Mouse (Mus musculus) kidney, postnatal 0 days (tissue): ENCODE results near the gene Pacrg. TPM values are rescaled to one million over a fixed set of nuclear protein-coding genes. Genes with fewer than 3 reads are reported as not detected.

Source experiments
- ATAC-seq: fragments of 200-750 bp; cut with Nextera tagmentation; replicated peaks from 2 replicates; pipeline ENCODE4 v1.8.0; 2017; ENCODE audit warnings: low read depth, moderate number of reproducible peaks, moderate TSS enrichment, moderate library complexity; ENCODE audit not compliant: low FRiP score
- DNase-seq: peaks from one replicate; pipeline ENCODE4 v3.0.0-alpha.2; 2016; ENCODE audit warnings: low spot score
- H3K27ac ChIP-seq: fragments of 300-500 bp; sonication (generic); 2 replicates; pipeline ENCODE4 v1.5.1; 2014; ENCODE audit warnings: mild to moderate bottlenecking
- H3K27me3 ChIP-seq: fragments of 300-500 bp; sonication (generic); 2 replicates; pipeline ENCODE4 v1.6.1; 2014; ENCODE audit warnings: low read length, mixed read lengths; ENCODE audit not compliant: insufficient read depth
- H3K36me3 ChIP-seq: fragments of 300-500 bp; sonication (generic); 2 replicates; pipeline ENCODE4 v1.6.1; 2014; ENCODE audit warnings: low read length, mixed read lengths; ENCODE audit not compliant: insufficient read depth
- H3K4me1 ChIP-seq: fragments of 300-500 bp; sonication (generic); replicated peaks from 2 replicates; pipeline ENCODE4 v1.6.1; 2014; ENCODE audit warnings: antibody characterized with exemption, low read length, mixed read lengths; ENCODE audit not compliant: insufficient read depth
- H3K4me2 ChIP-seq: fragments of 300-500 bp; sonication (generic); 2 replicates; pipeline ENCODE4 v1.6.1; 2014; ENCODE audit warnings: mild to moderate bottlenecking, low read length, moderate library complexity, mixed read lengths
- H3K4me3 ChIP-seq: fragments of 300-500 bp; sonication (generic); replicated peaks from 2 replicates; pipeline ENCODE4 v1.5.1; 2014; ENCODE audit warnings: low read depth, low read length
- H3K9ac ChIP-seq: fragments of 300-500 bp; sonication (generic); 2 replicates; pipeline ENCODE4 v1.6.1; 2014; ENCODE audit warnings: low read depth, low read length
- H3K9me3 ChIP-seq: fragments of 300-500 bp; sonication (generic); replicated peaks from 2 replicates; pipeline ENCODE4 v1.6.1; 2016; ENCODE audit warnings: low read length, inconsistent platforms, mixed read lengths
- CTCF ChIP-seq: IDR thresholded peaks from 2 replicates; pipeline ENCODE4 v1.5.1; 2016; ENCODE audit warnings: antibody characterized with exemption, low read depth, mild to moderate bottlenecking, moderate library complexity
- WGBS: fragments of 180-500 bp; shearing (Covaris S2); extraction: QIAGEN DNeasy Blood & Tissue Kit; methylation state at CpG from one replicate; pipeline ENCODE4 v1.1.7; 2014; 5-methylcytosine and 5-hydroxymethylcytosine counted together
- polyA plus RNA-seq: library from polyadenylated mRNA; unstranded; fragments of >200 nt; fragmentation: Nextera tagmentation; extraction: Ambion mirVana; gene quantifications from 2 replicates; pipeline ENCODE4 v1.2.1, GENCODE M21; 2015

Pacrg gene
- polyA plus RNA-seq, 1 experiment from 2014 or later, result 3.1 TPM

DNA sequence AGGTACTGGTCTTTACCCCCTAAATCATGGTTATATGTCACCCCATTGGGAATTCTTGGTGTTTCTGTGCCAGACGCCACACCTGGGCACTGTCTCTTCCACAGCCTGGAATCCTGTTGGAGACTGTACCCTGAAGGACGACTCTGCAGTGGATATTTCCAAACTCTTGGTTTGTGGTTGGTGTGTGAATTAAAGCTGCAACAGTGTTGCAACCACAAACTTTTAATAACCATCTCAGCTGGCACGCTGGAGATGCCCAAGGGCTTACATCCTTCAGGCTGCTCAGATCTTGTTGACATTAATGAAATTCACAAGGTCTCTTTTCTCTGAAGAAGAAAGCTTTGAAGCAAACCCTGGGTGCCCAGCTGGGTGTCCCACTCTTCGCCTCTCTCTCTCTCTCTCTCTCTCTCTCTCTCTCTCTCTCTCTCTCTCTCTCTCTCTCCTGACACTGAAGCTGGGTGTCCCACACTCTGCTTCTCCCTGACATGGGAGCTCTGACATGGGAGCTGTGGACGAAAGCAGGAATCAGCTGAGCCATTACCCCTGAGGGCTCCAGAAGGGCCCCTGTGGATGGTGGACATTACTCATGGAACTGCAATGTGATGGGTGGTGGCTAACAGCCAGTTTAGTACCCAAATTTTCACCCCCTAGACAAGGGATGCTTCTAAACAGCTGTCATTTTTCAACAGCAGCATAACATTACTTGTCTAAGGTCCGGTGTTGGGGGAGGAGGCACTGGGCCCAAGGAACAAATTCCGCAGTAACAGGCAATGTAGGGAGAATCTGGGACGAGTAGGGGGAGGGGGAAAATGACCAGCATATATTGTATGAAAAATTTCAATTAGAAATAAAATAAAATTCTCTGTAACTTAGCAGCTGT is 429.3 kb downstream of the Pacrg start:
- DNase-seq (no peak), ATAC-seq (no peak)
- no peak for TF ChIP-seq CTCF
- Histone ChIP-seq H3K4me2 (no peak overlapping the region), H3K36me3 (no peaks in the 10 kb centered on the region), H3K9ac (no peak overlapping the region), H3K4me3 (no peak overlapping the region), H3K4me1 (no peaks in the 10 kb centered on the region), H3K27me3 (no peaks in the 10 kb centered on the region), H3K27ac (no peak overlapping the region), H3K9me3 (no peaks in the 10 kb centered on the region)
- WGBS, result 69% methylated on average over 8 of the region's 8 CpGs

DNA sequence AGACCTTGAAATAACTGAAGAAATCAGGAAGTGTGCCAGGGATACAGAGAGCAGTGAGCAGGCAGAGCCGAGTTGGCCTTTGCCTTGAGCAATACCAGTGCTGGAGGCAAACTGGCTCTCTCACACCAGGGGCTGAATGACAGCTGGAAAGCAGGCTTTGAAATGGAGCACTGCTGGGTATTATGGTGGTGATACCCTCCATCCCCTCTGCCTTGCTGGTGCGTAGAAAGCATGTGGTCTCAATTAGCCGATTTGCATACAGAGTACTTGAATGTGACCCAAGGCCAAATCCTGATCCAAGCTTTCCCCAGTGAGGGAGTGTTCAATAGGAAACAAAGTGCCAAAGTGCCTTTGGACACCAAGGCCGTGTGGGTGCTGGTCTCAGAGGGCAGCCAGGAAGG is 431.4 kb downstream of the Pacrg start:
- Histone ChIP-seq H3K4me2 (no peak overlapping the region), H3K9me3 (no peaks in the 10 kb centered on the region), H3K4me3 (no peak overlapping the region), H3K9ac (no peak overlapping the region), H3K27ac (no peak overlapping the region), H3K36me3 (no peaks in the 10 kb centered on the region), H3K27me3 (no peaks in the 10 kb centered on the region), H3K4me1 (no peaks in the 10 kb centered on the region)
- no peak for TF ChIP-seq CTCF
- ATAC-seq (no peak; the same call in 1 of the 2 replicates), DNase-seq (no peak)
- 52% methylated on average over 4 of the region's 4 CpGs for WGBS

DNA sequence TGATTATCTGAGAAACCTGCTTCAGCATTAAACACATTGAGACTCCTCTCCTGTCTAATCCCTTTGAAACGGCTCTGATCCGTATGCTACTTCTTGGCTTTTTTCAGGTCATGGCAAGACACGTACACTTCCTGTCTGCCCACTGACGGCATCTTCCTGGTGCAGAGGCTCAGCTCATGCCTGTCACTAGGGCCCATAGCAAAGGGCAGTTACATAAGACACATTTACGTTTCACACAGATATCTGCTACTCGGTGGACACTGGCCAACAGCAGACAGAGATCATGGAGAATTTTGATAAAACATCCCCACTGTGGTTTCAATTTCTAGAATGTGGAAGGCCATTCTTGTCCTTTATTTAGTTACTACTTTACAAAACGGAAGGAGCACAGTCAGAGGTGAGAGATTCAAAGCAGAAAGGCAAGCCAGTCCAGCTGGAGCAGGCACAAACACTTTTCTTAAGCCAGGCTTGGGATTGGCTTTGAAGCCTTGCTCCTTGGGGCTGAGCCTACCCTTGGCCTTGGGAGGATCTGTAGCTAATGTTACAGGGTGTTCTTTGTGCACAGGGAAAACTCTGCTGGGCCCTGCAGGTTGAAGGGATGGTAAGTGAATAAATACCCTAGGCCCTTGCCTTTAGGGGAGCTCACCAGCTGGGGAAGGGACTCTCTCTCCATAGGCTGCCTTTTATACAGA is 432.9 kb downstream of the Pacrg start:
- no peak for TF ChIP-seq CTCF
- no peak overlapping the region for H3K9ac ChIP-seq
- H3K4me1 ChIP-seq, result no peaks in the 10 kb centered on the region
- H3K27me3 ChIP-seq, result no peaks in the 10 kb centered on the region
- no peak for DNase-seq
- no peak for ATAC-seq
- 60% methylated on average over 7 of the region's 7 CpGs for WGBS
- H3K9me3 ChIP-seq, result no peaks in the 10 kb centered on the region
- no peak overlapping the region for H3K4me3 ChIP-seq
- no peak overlapping the region for H3K27ac ChIP-seq
- no peaks in the 10 kb centered on the region for H3K36me3 ChIP-seq
- H3K4me2 ChIP-seq, result no peak overlapping the region

DNA sequence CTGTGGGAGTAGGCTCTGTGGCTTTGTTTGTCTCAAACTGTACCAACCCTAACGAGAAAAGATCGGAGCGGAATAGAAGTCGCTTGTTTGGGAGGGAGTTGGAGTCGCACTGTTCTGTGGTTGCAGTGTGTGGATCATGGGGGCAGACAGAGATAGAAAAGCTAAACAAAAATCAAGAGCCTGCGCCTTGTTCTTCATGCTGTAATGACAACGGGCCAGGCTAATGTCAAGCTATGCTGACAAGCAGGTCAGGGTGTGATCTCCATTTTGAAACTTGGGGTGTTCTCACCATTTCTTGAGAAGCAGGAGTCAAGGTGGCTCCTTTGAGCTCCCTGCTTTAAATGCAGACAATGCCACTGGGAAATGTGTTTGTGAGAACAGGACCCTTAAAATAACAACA is 433.8 kb downstream of the Pacrg start:
- H3K9me3 ChIP-seq, result no peaks in the 10 kb centered on the region
- H3K27ac ChIP-seq, result no peak overlapping the region
- H3K9ac ChIP-seq, result no peak overlapping the region
- no peaks in the 10 kb centered on the region for H3K4me1 ChIP-seq
- ATAC-seq, result no peak
- no peaks in the 10 kb centered on the region for H3K27me3 ChIP-seq
- no peak overlapping the region for H3K4me2 ChIP-seq
- no peak for DNase-seq
- H3K36me3 ChIP-seq, result no peaks in the 10 kb centered on the region
- no peak for TF ChIP-seq CTCF
- no peak overlapping the region for H3K4me3 ChIP-seq
- WGBS, result 73% methylated on average over 7 of the region's 7 CpGs

DNA sequence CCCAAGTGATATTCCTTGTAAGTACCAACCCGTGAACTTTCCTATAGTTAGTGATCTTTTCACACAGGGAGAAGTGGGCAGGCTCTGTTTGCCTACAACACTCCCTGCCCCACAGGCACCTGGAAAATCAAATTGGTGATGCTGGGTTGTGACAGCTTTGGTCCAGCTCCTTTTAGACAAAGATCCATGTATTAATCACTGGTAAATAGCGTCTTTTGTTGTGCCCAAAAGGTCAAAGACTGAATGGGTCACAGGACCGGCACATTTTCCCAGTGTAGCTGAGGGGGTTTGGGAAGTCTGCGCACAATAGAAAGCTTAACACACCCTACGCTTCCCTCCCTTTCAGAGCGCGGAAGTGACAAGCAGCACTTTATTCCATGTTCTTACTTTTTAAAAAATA is 434.2 kb downstream of the Pacrg start:
- 75% methylated on average over 7 of the region's 7 CpGs for WGBS

DNA sequence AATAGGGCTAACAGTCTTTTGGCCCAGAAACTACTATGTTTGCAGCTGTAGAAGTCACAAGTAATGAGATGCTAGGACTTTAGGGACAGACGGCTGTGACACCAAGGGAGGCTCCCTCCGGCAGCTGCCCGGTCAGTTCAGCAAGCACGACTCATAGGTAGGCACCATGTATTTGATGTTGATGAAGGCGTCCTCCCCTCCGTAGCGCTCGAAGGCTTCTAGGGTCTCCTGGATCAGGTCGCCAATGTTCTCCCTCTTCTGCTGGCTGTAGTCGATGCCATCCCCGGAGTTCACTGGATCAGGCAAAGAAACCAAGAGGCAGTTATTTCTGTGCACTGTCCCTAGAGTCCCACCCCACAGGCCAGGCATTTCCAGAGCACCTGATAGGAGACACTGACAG is 436.9 kb downstream of the Pacrg start:
- Histone ChIP-seq H3K9me3 (no peaks in the 10 kb centered on the region), H3K4me2 (no peak overlapping the region), H3K27ac (no peak overlapping the region), H3K4me1 (no peaks in the 10 kb centered on the region), H3K9ac (no peak overlapping the region), H3K36me3 (no peaks in the 10 kb centered on the region), H3K27me3 (no peaks in the 10 kb centered on the region), H3K4me3 (no peak overlapping the region)
- no peak for TF ChIP-seq CTCF
- WGBS, result 95% methylated on average over 11 of the region's 11 CpGs
- DNase-seq, result no peak
- no peak for ATAC-seq

More for the DNA sequence above, 434.2 kb downstream of the Pacrg start:
- Histone ChIP-seq H3K36me3 (no peaks in the 10 kb centered on the region), H3K9ac (no peak overlapping the region), H3K9me3 (no peaks in the 10 kb centered on the region), H3K27me3 (no peaks in the 10 kb centered on the region), H3K4me2 (no peak overlapping the region), H3K4me3 (no peak overlapping the region), H3K27ac (no peak overlapping the region), H3K4me1 (no peaks in the 10 kb centered on the region)
- ATAC-seq (no peak), DNase-seq (no peak)
- no peak for TF ChIP-seq CTCF
